Mouse (Mus musculus): Measurements from ENCODE around the gene Slc39a5. TPM values are rescaled to one million over a fixed set of nuclear protein-coding genes. Genes with fewer than 3 reads are reported as not detected.

Gene Slc39a5
- polyA plus RNA-seq, 1 experiment from 2014 or later = not detected

- Histone ChIP-seq H3K4me3 (no peak overlapping the region), H3K27me3 (no peaks in the 10 kb centered on the region), H3K4me2 (replicated peaks) (no peak overlapping the region), H3K9me3 (peaks cover 4% of the 10 kb centered on the region; the same call in 1 of the 2 replicates), H3K4me1 (peaks cover 25% of the 10 kb centered on the region), H3K27ac (replicated peaks) (no peak overlapping the region), H3K9ac (replicated peaks) (no peak overlapping the region), H3K36me3 (no peaks in the 10 kb centered on the region)
- no peak for ATAC-seq (ENCODE audit: low FRiP score, low read depth)
- WGBS = 83% methylated on average over 5 of the region's 5 CpGs
These were observed 28.9 kb downstream of the Slc39a5 start for GRCm38 (mm10) chr10:128372142-128372541.

GRCm38 (mm10) chr10:128370601-128371000 is 30.4 kb downstream of the Slc39a5 start:
- Histone ChIP-seq H3K9ac (replicated peaks) (no peak overlapping the region), H3K4me3 (no peak overlapping the region), H3K36me3 (0 out of 2 replicates have a peak, but pooled peaks cover 1% of the 10 kb centered on the region), H3K27ac (replicated peaks) (no peak overlapping the region), H3K27me3 (no peaks in the 10 kb centered on the region), H3K9me3 (peaks cover 4% of the 10 kb centered on the region; the same call in 1 of the 2 replicates), H3K4me1 (peaks cover 17% of the 10 kb centered on the region), H3K4me2 (replicated peaks) (no peak overlapping the region)
- no peak for ATAC-seq (ENCODE audit: low FRiP score, low read depth)
- 70% methylated on average over 4 of the region's 4 CpGs for WGBS

- Histone ChIP-seq H3K27me3 (no peaks in the 10 kb centered on the region), H3K4me2 (replicated peaks) (no peak overlapping the region), H3K36me3 (peaks cover 7% of the 10 kb centered on the region), H3K27ac (replicated peaks) (no peak overlapping the region), H3K4me3 (no peak overlapping the region), H3K4me1 (peaks cover 17% of the 10 kb centered on the region), H3K9ac (replicated peaks) (no peak overlapping the region), H3K9me3 (peaks cover 4% of the 10 kb centered on the region; the same call in 1 of the 2 replicates)
- ATAC-seq (ENCODE audit: low FRiP score, low read depth) = no peak
- WGBS = 66% methylated on average over 5 of the region's 6 CpGs
These were observed 31.0 kb downstream of the Slc39a5 start for GRCm38 (mm10) chr10:128370021-128370420.

- peaks cover 4% of the 10 kb centered on the region; the same call in 1 of the 2 replicates for H3K9me3 ChIP-seq
- peaks cover 17% of the 10 kb centered on the region for H3K4me1 ChIP-seq
- H3K36me3 ChIP-seq = peaks cover 10% of the 10 kb centered on the region
- H3K27me3 ChIP-seq = no peaks in the 10 kb centered on the region
- 80% methylated on average over 6 of the region's 6 CpGs for WGBS
- peak overlapping the region; percentile 76 for H3K9ac ChIP-seq (replicated peaks)
- ATAC-seq (ENCODE audit: low FRiP score, low read depth) = no peak
- H3K27ac ChIP-seq (replicated peaks) = peak overlapping the region; percentile 97
- H3K4me3 ChIP-seq = peak overlapping the region; percentile 72
- H3K4me2 ChIP-seq (replicated peaks) = peak overlapping the region; percentile 92
These were observed 31.4 kb downstream of the Slc39a5 start for GRCm38 (mm10) chr10:128369599-128369998.

GRCm38 (mm10) chr10:128369218-128369543 is 31.8 kb downstream of the Slc39a5 start:
- Histone ChIP-seq H3K9ac (replicated peaks) (peak overlapping the region; percentile 76), H3K27ac (replicated peaks) (peak overlapping the region; percentile 97), H3K27me3 (no peaks in the 10 kb centered on the region), H3K9me3 (peaks cover 1% of the 10 kb centered on the region; the same call in 1 of the 2 replicates), H3K36me3 (peaks cover 14% of the 10 kb centered on the region), H3K4me3 (peak overlapping the region; percentile 72), H3K4me1 (peaks cover 17% of the 10 kb centered on the region), H3K4me2 (replicated peaks) (peak overlapping the region; percentile 92)
- no peak for ATAC-seq (ENCODE audit: low FRiP score, low read depth)
- WGBS = 5% methylated on average over 9 of the region's 9 CpGs

- Histone ChIP-seq H3K4me1 (peaks cover 17% of the 10 kb centered on the region), H3K27ac (replicated peaks) (peak within 1 kb of the TSS; percentile 97), H3K9ac (replicated peaks) (peak within 1 kb of the TSS; percentile 76), H3K9me3 (no peaks in the 10 kb centered on the region), H3K36me3 (peaks cover 18% of the 10 kb centered on the region), H3K27me3 (no peaks in the 10 kb centered on the region), H3K4me3 (peak within 1 kb of the TSS; percentile 72), H3K4me2 (replicated peaks) (peak within 1 kb of the TSS; percentile 92)
- WGBS = under 1% methylated on average over 79 of the region's 87 CpGs
- peak; percentile 97 for ATAC-seq (ENCODE audit: low FRiP score, low read depth)
These were observed 32.4 kb downstream of the Slc39a5 start, which contains the start of gene Coq10a for GRCm38 (mm10) chr10:128368402-128369217. Gene Coq10a, minus strand, starts transcription at chr10:128368997.

- Histone ChIP-seq H3K4me2 (replicated peaks) (peak overlapping the region; percentile 92), H3K27ac (replicated peaks) (peak overlapping the region; percentile 97), H3K9ac (replicated peaks) (peak overlapping the region; percentile 76), H3K36me3 (peaks cover 24% of the 10 kb centered on the region), H3K4me3 (peak overlapping the region; percentile 72), H3K27me3 (no peaks in the 10 kb centered on the region), H3K9me3 (no peaks in the 10 kb centered on the region), H3K4me1 (peaks cover 17% of the 10 kb centered on the region)
- no peak for ATAC-seq (ENCODE audit: low FRiP score, low read depth)
- WGBS = 14% methylated on average over 19 of the region's 19 CpGs
These were observed 33.1 kb downstream of the Slc39a5 start for GRCm38 (mm10) chr10:128367899-128368401.

GRCm38 (mm10) chr10:128362568-128362967 is 38.5 kb downstream of the Slc39a5 start:
- Histone ChIP-seq H3K9ac (replicated peaks) (no peak overlapping the region), H3K4me1 (peaks cover 3% of the 10 kb centered on the region; the same call in 1 of the 2 replicates), H3K4me3 (no peak overlapping the region), H3K36me3 (peaks cover 75% of the 10 kb centered on the region), H3K27me3 (no peaks in the 10 kb centered on the region), H3K4me2 (replicated peaks) (no peak overlapping the region), H3K27ac (replicated peaks) (no peak overlapping the region), H3K9me3 (no peaks in the 10 kb centered on the region)
- 47% methylated on average over 3 of the region's 3 CpGs for WGBS
- ATAC-seq (ENCODE audit: low FRiP score, low read depth) = no peak

GRCm38 (mm10) chr10:128361836-128362235 is 39.2 kb downstream of the Slc39a5 start:
- no peaks in the 10 kb centered on the region for H3K27me3 ChIP-seq
- H3K36me3 ChIP-seq = peaks cover 81% of the 10 kb centered on the region

GRCm38 (mm10) chr10:128359226-128359625 is 41.8 kb downstream of the Slc39a5 start:
- Histone ChIP-seq H3K4me3 (no peak overlapping the region), H3K36me3 (peaks cover 85% of the 10 kb centered on the region), H3K27ac (replicated peaks) (no peak overlapping the region), H3K9me3 (no peaks in the 10 kb centered on the region), H3K9ac (replicated peaks) (no peak overlapping the region), H3K4me1 (no peaks in the 10 kb centered on the region), H3K4me2 (replicated peaks) (no peak overlapping the region), H3K27me3 (no peaks in the 10 kb centered on the region)
- WGBS = 93% methylated on average over 6 of the region's 6 CpGs
- no peak for ATAC-seq (ENCODE audit: low FRiP score, low read depth)

More at GRCm38 (mm10) chr10:128361836-128362235, 39.2 kb downstream of the Slc39a5 start:
- Histone ChIP-seq H3K4me1 (no peaks in the 10 kb centered on the region), H3K4me3 (no peak overlapping the region), H3K4me2 (replicated peaks) (no peak overlapping the region), H3K9ac (replicated peaks) (no peak overlapping the region), H3K27ac (replicated peaks) (no peak overlapping the region), H3K9me3 (no peaks in the 10 kb centered on the region)
- ATAC-seq (ENCODE audit: low FRiP score, low read depth) = no peak
- WGBS = 92% methylated on average over 6 of the region's 6 CpGs

GRCm38 (mm10) chr10:128358796-128359195 is 42.2 kb downstream of the Slc39a5 start:
- no peak for ATAC-seq (ENCODE audit: low FRiP score, low read depth)
- H3K36me3 ChIP-seq = peaks cover 87% of the 10 kb centered on the region
- no peak overlapping the region for H3K9ac ChIP-seq (replicated peaks)
- no peak overlapping the region for H3K4me3 ChIP-seq
- WGBS = 55% methylated on average over 2 of the region's 2 CpGs
- no peak overlapping the region for H3K4me2 ChIP-seq (replicated peaks)
- H3K27me3 ChIP-seq = no peaks in the 10 kb centered on the region
- H3K9me3 ChIP-seq = no peaks in the 10 kb centered on the region
- H3K4me1 ChIP-seq = no peaks in the 10 kb centered on the region
- no peak overlapping the region for H3K27ac ChIP-seq (replicated peaks)

GRCm38 (mm10) chr10:128347541-128347940 is 53.5 kb downstream of the Slc39a5 start:
- ATAC-seq (ENCODE audit: low FRiP score, low read depth) = no peak
- WGBS = 94% methylated on average over 8 of the region's 8 CpGs

More at GRCm38 (mm10) chr10:128347541-128347940, 53.5 kb downstream of the Slc39a5 start:
- H3K27me3 ChIP-seq = no peaks in the 10 kb centered on the region
- no peak overlapping the region for H3K9ac ChIP-seq (replicated peaks)
- H3K36me3 ChIP-seq = peaks cover 30% of the 10 kb centered on the region
- H3K4me3 ChIP-seq = no peak overlapping the region
- no peak overlapping the region for H3K27ac ChIP-seq (replicated peaks)
- no peaks in the 10 kb centered on the region for H3K4me1 ChIP-seq
- H3K9me3 ChIP-seq = no peaks in the 10 kb centered on the region
- no peak overlapping the region for H3K4me2 ChIP-seq (replicated peaks)

Measured in midbrain, embryonic 12.5 days (tissue).